Mouse (Mus musculus): ENCODE measurements around the gene Gsg1l.

The Gsg1l gene

GRCm38 (mm10) chr7:126080949-126081654 is 1.1 kb downstream of the Gsg1l start:
- no peak for DNase-seq (ENCODE audit: low read depth)

- no peak for DNase-seq (ENCODE audit: low read depth)
These were observed 5.3 kb downstream of the Gsg1l start for GRCm38 (mm10) chr7:126076935-126077334.

GRCm38 (mm10) chr7:126075058-126075457 is 7.2 kb downstream of the Gsg1l start:
- no peak for DNase-seq (ENCODE audit: low read depth)

- DNase-seq (ENCODE audit: low read depth) = no peak
These were observed 11.9 kb downstream of the Gsg1l start for GRCm38 (mm10) chr7:126070321-126070720.

- no peak for DNase-seq (ENCODE audit: low read depth)
These were observed 15.4 kb downstream of the Gsg1l start for GRCm38 (mm10) chr7:126066777-126067176.

- no peak for DNase-seq (ENCODE audit: low read depth)
These were observed 16.9 kb downstream of the Gsg1l start for GRCm38 (mm10) chr7:126065243-126065876.

- no peak for DNase-seq (ENCODE audit: low read depth)
These were observed 20.0 kb downstream of the Gsg1l start for GRCm38 (mm10) chr7:126062228-126062627.

- DNase-seq (ENCODE audit: low read depth) = no peak
These were observed 23.3 kb downstream of the Gsg1l start for GRCm38 (mm10) chr7:126058918-126059317.

- DNase-seq (ENCODE audit: low read depth) = no peak
These were observed 24.8 kb downstream of the Gsg1l start for GRCm38 (mm10) chr7:126057332-126057914.

GRCm38 (mm10) chr7:126054574-126054973 is 27.6 kb downstream of the Gsg1l start:
- DNase-seq (ENCODE audit: low read depth) = no peak

- no peak for DNase-seq (ENCODE audit: low read depth)
These were observed 28.6 kb downstream of the Gsg1l start for GRCm38 (mm10) chr7:126053618-126054017.

- DNase-seq (ENCODE audit: low read depth) = no peak
These were observed 30.3 kb downstream of the Gsg1l start for GRCm38 (mm10) chr7:126051910-126052309.

GRCm38 (mm10) chr7:126045077-126045476 is 37.1 kb downstream of the Gsg1l start:
- DNase-seq (ENCODE audit: low read depth) = no peak

GRCm38 (mm10) chr7:126042306-126042705 is 39.9 kb downstream of the Gsg1l start:
- DNase-seq (ENCODE audit: low read depth) = peak; percentile 78

- no peak for DNase-seq (ENCODE audit: low read depth)
These were observed 41.3 kb downstream of the Gsg1l start for GRCm38 (mm10) chr7:126040794-126041526.

GRCm38 (mm10) chr7:126039847-126040246 is 42.4 kb downstream of the Gsg1l start:
- DNase-seq (ENCODE audit: low read depth) = no peak

GRCm38 (mm10) chr7:126039247-126039835 is 42.9 kb downstream of the Gsg1l start:
- DNase-seq (ENCODE audit: low read depth) = peak; percentile 88

- DNase-seq (ENCODE audit: low read depth) = no peak
These were observed 43.6 kb downstream of the Gsg1l start for GRCm38 (mm10) chr7:126038366-126039246.

- no peak for DNase-seq (ENCODE audit: low read depth)
These were observed 46.9 kb downstream of the Gsg1l start for GRCm38 (mm10) chr7:126035332-126035731.

- no peak for DNase-seq (ENCODE audit: low read depth)
These were observed 49.4 kb downstream of the Gsg1l start for GRCm38 (mm10) chr7:126032776-126033209.

- DNase-seq (ENCODE audit: low read depth) = no peak
These were observed 49.9 kb downstream of the Gsg1l start for GRCm38 (mm10) chr7:126032365-126032755.

All from c-Kit-positive CD71-positive TER-119-negative erythroid progenitor cells, embryonic 14.5 days (primary cell).